Mouse (Mus musculus) T-helper 17 cell (primary cell): ENCODE measurements around the gene Pbld1.

Experiments used
- in situ Hi-C, 2 experiments: fragments of 300-600 bp; cut with MboI, MseI; formaldehyde crosslinking; loops; 1 replicate in 1 of 2; 2 replicates in 1 of 2; pipeline ENCODE4 v1.15.1; 2025; ENCODE audit warnings: high pct_unique_total_duplicates in 2 of 2

Pbld1 gene

GRCm38 (mm10) chr10:63059862-63060261, at the start of gene Pbld1:
Gene Pbld1 (plus strand): TSS chr10:63060162.
- in situ Hi-C loops, result loop anchor here in 1 of 2 experiments (10.0 kb wide), 1 partner anchor 1275 kb away; the partner anchor contains the start of gene H2afy2

- in situ Hi-C loops, result loop anchor here in 1 of 2 experiments (5.0 kb wide), 1 partner anchor 58 kb away; no protein-coding TSS in a partner anchor
Observed at GRCm38 (mm10) chr10:63010268-63010667, 49.7 kb upstream of the Pbld1 start.

DNA sequence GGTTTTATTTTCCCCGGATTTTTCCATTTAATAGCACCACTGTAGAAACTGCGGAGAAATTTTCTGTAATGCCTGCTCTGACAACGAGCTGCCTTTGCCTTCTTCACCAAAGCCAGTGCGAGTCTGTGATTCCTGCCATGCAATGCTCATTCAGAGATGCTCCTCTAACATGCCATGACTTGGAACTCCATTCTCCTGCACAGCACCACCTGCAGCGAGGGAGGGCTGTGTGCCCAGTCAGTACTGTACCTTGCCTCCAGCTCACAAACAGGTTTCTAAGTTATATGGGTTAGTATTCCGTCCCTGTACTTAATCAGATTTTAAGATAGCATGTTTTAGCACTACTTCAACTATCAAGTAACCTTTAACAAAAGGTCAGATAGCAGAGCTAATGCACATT, 48.4 kb upstream of the Pbld1 start:
- in situ Hi-C loops, result loop anchor here in 1 of 2 experiments (5.0 kb wide), 1 partner anchor 59 kb away; no protein-coding TSS in a partner anchor

GRCm38 (mm10) chr10:63013476-63013875, 46.5 kb upstream of the Pbld1 start:
- in situ Hi-C loops, result loop anchor here in 1 of 2 experiments (5.0 kb wide), 1 partner anchor 61 kb away; no protein-coding TSS in a partner anchor

DNA sequence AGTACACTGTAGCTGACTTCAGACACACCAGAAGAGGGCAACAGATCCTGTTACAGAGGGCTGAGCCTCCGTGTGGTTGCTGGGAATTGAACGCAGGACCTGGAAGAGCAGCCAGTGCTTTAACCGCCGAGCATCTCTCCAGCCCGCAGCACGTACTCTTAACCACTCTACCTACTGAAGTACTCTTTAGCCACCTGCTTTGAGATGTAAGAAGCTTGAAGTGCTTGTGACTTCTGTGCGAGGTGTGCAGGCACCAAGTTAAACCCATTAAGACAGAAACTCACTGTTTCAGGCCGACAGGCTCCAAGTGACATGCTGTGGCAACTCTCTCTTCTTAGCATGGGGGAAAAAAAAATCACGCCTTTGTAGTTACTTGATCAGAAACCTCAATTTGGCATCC, 45.8 kb upstream of the Pbld1 start:
- in situ Hi-C loops, result loop anchor here in 1 of 2 experiments (5.0 kb wide), 1 partner anchor 62 kb away; no protein-coding TSS in a partner anchor

GRCm38 (mm10) chr10:63019304-63019703, 40.7 kb upstream of the Pbld1 start:
- in situ Hi-C loops, result no loop called here

DNA sequence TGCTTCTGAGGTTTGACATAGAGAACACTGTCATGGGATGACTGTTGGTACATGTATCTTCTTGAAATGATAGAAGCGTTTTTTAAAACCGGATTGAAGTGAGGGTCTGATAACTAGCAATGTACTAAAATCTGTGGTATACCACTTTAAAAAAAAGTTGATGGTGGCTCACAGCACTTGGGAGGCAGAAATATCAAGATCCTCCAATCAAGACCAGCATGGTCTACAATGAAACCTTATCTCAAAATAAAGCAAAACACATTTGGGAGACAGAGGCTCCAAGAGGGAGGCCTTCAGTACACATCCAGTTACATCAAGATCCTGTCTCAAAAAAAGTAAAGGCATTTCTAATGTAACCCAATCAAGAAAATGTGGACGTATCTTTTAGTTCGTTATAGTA, 38.3 kb upstream of the Pbld1 start:
- in situ Hi-C loops, result loop anchor here in 1 of 2 experiments (5.0 kb wide), 1 partner anchor 39 kb away; the partner anchor contains the start of gene Rufy2

DNA sequence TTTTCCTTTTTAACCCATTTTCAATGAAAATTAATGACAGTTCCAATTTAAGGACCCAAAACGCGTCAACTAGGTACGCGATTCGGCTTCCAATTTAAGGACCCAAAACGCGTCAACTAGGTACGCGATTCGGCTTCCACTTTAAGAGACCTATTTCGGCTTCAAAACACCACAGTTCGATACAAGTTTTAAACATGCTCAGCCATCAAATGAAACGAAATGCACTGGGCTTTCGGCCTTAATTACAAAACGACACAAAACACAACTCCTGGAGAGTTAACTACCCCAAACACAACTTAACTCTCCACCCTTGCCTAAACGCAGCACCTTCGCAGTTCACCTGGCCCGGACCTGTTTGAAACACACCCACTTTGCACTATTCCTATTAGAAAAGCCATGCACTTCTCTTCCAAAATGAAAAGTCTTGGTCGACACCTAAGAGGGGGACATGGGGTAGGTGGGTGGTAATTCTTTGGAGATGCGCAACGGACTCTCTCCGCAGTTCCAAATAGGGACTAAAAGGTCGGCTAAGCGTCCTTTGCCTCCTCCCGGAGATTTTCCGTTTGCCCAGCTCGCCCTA, 37.3 kb upstream of the Pbld1 start:
- in situ Hi-C loops, result loop anchor here in 1 of 2 experiments (5.0 kb wide), 1 partner anchor 40 kb away; the partner anchor contains the start of gene Rufy2

DNA sequence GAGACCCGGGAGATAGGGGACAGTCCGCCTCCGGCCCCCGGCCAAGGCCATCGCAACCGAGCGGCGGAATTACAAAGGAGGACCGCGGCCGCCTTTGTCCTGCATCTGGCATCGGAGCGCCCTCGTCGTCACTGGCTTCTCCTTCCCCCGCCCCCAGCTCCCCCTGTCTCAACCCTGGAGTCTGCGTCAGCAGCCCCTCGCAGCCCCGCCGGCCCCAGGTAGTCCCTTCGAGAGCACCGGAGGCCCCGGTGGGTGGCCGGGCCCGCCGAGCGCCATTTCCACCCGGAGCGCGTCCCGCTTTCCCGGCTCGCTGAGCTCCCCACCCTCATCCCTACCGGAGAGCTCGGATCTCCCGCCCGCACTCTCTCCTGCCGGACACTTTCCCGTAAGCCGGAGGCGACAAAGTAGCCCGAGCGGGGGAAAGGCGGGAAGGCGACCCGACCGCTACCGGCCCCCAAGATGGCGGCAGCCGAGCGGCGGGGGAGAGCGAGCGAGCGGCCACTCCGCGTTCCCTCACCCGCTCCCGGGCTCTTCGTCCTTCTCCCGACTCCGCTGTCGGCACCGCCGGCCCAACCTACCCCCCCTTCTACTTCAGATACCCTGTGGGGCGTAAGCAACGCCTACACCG, 36.7 kb upstream of the Pbld1 start:
- in situ Hi-C loops, result loop anchor here in 1 of 2 experiments (5.0 kb wide), 1 partner anchor 41 kb away; the partner anchor contains the start of gene Rufy2

GRCm38 (mm10) chr10:63023749-63024579, 36.0 kb upstream of the Pbld1 start, which contains the start of the genes Hnrnph3 and Pbld2:
Gene Hnrnph3 (minus strand): TSS chr10:63024217.
Gene Pbld2 (plus strand): TSS chr10:63024315.
- in situ Hi-C loops, result loop anchor here in 1 of 2 experiments (5.0 kb wide), 1 partner anchor 42 kb away; the partner anchor contains the start of gene Rufy2

DNA sequence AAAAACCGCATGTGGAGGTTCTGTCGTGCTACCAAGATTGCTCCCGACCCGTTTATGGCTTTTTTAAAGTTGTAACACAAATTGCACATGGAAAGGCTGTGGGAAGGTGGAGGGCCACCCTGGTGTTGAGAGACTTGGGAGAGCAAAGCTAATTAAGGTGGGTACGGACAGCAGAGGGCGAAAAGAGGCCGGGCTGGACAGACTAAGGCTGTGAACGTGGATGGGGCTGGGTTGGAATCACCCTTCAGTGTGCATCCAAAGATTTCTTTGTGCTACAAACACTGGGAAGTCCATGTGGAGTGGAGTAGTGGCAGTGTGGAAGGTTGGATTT, 35.4 kb upstream of the Pbld1 start:
- in situ Hi-C loops, result loop anchor here in 1 of 2 experiments (5.0 kb wide), 1 partner anchor 42 kb away; the partner anchor contains the start of gene Rufy2

DNA sequence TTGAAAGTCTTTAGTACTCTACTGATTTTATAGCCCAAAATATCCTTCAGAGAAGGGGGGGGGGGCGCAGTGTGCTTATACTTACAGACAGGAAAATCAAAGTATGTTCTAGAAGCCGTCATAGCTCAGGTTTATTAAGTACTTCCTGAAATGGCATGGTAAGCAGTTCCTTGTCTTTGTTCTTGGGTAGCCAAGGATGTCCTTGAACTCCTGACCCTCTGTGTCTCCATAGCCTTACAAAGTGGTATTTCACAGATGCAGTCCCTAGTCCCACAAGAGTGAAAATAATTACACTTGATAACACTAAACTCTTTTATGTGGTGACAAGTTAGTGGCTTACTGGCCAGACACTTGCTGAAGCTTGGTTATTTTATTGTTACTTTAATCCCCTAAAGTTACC, 34.9 kb upstream of the Pbld1 start:
- in situ Hi-C loops, result no loop called here

DNA sequence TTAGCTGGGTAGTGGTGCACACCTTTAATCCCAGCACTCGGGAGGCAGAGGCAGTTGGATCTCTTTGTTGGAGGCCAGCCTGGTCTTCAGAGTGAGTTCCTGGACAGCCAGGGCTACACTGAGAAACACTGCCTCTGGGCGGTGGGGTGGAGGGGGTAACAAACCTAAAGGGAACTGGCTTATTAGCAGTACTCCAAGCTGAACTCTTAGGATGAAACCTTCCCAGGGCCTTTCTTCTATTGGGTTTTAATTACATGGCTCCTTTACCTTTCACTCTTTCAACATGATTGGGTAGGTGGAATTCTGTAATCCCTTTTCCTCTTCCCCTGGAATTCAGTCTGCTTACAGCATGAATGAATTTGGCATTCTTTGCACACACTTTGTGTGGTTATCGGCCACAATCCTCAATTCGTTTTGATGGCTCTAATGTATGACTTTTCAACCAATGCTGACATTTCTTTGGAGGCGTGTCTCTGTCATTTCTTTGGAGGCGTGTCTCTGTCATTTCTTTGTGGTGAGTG, 34.4 kb upstream of the Pbld1 start:
- in situ Hi-C loops, result no loop called here

GRCm38 (mm10) chr10:63026156-63026794, 33.7 kb upstream of the Pbld1 start:
- in situ Hi-C loops, result no loop called here

DNA sequence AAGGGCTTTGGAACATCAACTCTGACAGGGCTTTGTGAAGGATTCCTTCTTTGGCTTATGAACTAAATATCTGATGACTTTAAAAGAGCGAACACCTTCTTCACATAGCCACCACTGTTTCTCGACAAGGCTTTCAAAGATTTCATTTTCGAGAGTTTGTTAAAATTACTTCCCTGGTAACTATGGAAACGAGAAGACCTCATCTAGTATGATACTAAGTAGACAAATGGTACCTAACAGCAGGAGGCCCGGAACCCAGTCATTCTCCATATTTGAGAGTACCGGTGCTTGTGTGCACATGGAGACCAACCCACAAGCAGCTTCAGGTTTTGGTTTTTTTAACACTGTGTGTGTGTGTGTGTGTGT, 33.2 kb upstream of the Pbld1 start:
- in situ Hi-C loops, result no loop called here

DNA sequence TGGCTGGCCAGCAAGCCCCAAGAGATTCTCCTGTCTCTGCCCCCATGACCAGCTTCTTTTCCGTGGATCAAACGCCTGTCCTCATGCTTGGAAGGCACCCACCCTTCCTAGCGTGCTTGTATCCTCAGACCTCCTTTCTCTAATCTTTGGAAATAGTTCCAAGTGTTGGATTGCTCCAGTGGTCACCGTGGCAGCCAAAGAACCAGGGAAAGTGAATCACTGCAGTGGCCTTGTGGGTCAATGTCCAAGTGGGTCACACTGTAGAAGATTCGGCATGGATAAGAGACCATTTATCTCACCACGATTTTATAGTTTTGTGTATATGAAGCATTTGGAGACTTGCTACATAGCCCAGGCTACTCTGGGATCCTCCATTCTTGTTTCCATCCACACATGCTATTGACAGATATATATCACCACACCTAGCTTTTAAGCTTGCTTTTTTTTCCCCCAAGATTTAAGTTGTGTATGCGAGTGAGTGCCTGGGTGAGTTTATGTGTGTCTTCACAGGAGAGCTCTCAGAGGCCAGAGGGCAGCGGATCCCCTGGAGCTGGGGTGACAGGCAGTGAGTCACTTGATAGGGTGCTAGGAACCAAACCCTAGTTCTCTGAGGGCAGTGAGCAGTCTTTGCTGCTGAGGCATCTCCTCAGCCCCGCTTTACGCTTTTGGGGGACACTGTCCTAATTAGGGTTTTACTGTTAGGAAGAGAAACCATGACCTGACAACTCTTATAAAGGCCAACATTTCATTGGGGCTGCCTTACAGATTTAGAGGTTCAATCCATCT, 32.4 kb upstream of the Pbld1 start:
- in situ Hi-C loops, result no loop called here

- in situ Hi-C loops, result no loop called here
Observed at GRCm38 (mm10) chr10:63028396-63028795, 31.6 kb upstream of the Pbld1 start.

DNA sequence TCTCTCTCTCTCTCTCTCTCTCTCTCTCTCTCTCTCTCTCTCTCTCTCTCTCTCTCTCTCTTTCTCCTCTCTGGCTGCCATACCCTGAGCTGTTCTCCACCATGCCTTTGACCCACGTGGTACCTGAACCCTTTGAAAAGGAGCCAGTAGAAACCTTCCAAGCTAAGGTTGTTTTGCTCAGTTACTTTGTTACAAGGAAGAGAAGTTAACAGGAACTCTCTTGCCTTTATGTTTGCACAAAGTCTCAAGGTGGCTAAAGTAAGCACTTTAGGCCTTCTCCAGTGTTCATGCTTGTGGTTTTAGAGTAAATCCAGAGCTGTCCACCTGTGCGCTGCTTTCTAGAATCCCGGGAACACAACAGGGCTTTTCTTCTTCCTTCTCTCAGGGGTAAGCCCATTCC, 27.7 kb upstream of the Pbld1 start:
- in situ Hi-C loops, result no loop called here

- in situ Hi-C loops, result no loop called here
Observed at GRCm38 (mm10) chr10:63032956-63033355, 27.0 kb upstream of the Pbld1 start.
